8 mouse cellular contexts compared by ENCODE assay signal in the genomic region with DNA sequence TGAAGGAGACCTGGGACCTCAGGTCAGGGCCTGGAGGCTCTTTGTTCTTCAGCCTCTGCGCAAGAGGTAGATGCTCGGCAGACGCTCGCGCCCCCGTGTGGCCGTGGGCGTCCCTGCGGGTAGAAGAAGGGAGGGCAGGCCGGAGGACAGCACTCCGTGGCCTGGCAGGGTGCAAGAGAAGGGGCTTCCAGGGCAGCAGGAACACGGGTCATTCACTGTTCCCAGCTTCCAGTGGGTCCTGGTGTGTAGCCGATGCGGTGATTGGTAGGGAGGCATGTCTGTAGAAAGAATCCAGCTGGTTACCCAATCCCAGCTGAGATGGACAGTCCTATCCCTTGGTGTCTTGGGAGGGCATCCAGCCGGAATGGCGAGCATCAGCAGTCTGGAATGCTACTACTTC.
DNase-seq lines count a peak whose midpoint lies in the region; ATAC-seq and TF ChIP-seq lines count a peak whose summit lies in the region.

No protein-coding gene starts in this region.

- peaks cover 4% of the 10 kb centered on the region for H3K4me1 ChIP-seq in forebrain, embryonic 16.5 days (replicated peaks; ENCODE audit: control insufficient read depth, insufficient read depth, low read length)

- DNase-seq in Muller cell, postnatal 12 days (ENCODE audit: inconsistent ontology term): peak; percentile 75
- DNase-seq in cerebellum, adult 11 months: peak; percentile 45
- peak; percentile 67 to 76 for DNase-seq in left cerebral cortex, adult 2 months (ENCODE audit: extremely low spot score in 1 of 2, low spot score in 2 of 2)
- peak; percentile 16 to 60 for DNase-seq in spleen, adult 18-20 months

- intact Hi-C loops in left cerebral cortex, adult 2 months (cut with DNase I): loop anchor here (2.0 to 5.0 kb wide), 2 partner anchors 109 to 204 kb away; no protein-coding TSS in a partner anchor

- H3K27me3 ChIP-seq in forebrain, embryonic 16.5 days (replicated peaks; ENCODE audit: control insufficient read depth, insufficient read depth, low read length): no peaks in the 10 kb centered on the region

- ATAC-seq in forebrain, embryonic 16.5 days: peak; percentile 52; the same call in 1 of the 2 replicates
- peak; percentile 88 to 94 for ATAC-seq in hematopoietic stem cell, adult 5-6 weeks (replicated peaks in 1 of 2; ENCODE audit: insufficient read depth in 1 of 2, low FRiP score in 2 of 2, low TSS enrichment in 1 of 2, low read depth in 1 of 2, poor library complexity in 2 of 2, severe bottlenecking in 2 of 2)
- ATAC-seq in megakaryocyte, adult 5-6 weeks (ENCODE audit: poor library complexity, severe bottlenecking): peak; percentile 80
- no peak for ATAC-seq in activated CD4-positive, CD25-positive, alpha-beta regulatory T cell, adult 4 months

- no peaks in the 10 kb centered on the region for H3K9me3 ChIP-seq in forebrain, embryonic 16.5 days (ENCODE audit: control insufficient read depth, low read length)

- WGBS in forebrain, embryonic 16.5 days: 16% methylated on average over 16 of the region's 16 CpGs

- no peaks in the 10 kb centered on the region for H3K36me3 ChIP-seq in forebrain, embryonic 16.5 days (ENCODE audit: control insufficient read depth, insufficient read depth)

- H3K4me2 ChIP-seq in forebrain, embryonic 16.5 days (ENCODE audit: low read length): no peak overlapping the region

- TF ChIP-seq CTCF in left cerebral cortex, adult 2 months (IDR thresholded peaks at IDR 0.05): peak; percentile 97

- no peak overlapping the region for H3K9ac ChIP-seq in forebrain, embryonic 16.5 days (replicated peaks; ENCODE audit: low read depth, low read length)

- H3K4me3 ChIP-seq in forebrain, embryonic 16.5 days (replicated peaks; ENCODE audit: low read length): no peak overlapping the region
- no peak overlapping the region for H3K4me3 ChIP-seq in left cerebral cortex, adult 2 months

- no peak overlapping the region for H3K27ac ChIP-seq in forebrain, embryonic 16.5 days (ENCODE audit: low read length)
- H3K27ac ChIP-seq in left cerebral cortex, adult 2 months: no peak overlapping the region
